Mouse (Mus musculus) stomach, embryonic 16.5 days (tissue): ENCODE results near the gene C1qtnf1. TPM values are rescaled to one million over a fixed set of nuclear protein-coding genes. Genes with fewer than 3 reads are reported as not detected.

Experiments used
- ATAC-seq: fragments of 200-750 bp; cut with Nextera tagmentation; 2 replicates; pipeline ENCODE4 v1.8.0; 2017; ENCODE audit warnings: moderate number of reproducible peaks, moderate TSS enrichment; ENCODE audit not compliant: insufficient read depth, low FRiP score
- H3K27ac ChIP-seq: fragments of 300-500 bp; sonication (generic); 2 replicates; pipeline ENCODE4 v1.5.1; 2014; ENCODE audit warnings: low read length
- H3K27me3 ChIP-seq: fragments of 300-500 bp; sonication (generic); 2 replicates; pipeline ENCODE4 v1.6.1; 2014; ENCODE audit warnings: low read length, control low read depth, mixed read lengths; ENCODE audit not compliant: control insufficient read depth, insufficient read depth
- H3K36me3 ChIP-seq: fragments of 300-500 bp; sonication (generic); 2 replicates; pipeline ENCODE4 v1.6.1; 2014; ENCODE audit warnings: low read length; ENCODE audit not compliant: control insufficient read depth, insufficient read depth
- H3K4me1 ChIP-seq: fragments of 300-500 bp; sonication (generic); 2 replicates; pipeline ENCODE4 v1.6.1; 2014; ENCODE audit warnings: low read length, control low read depth, mixed read lengths; ENCODE audit not compliant: control insufficient read depth, insufficient read depth
- H3K4me2 ChIP-seq: fragments of 300-500 bp; sonication (generic); 2 replicates; pipeline ENCODE4 v1.6.1; 2014; ENCODE audit warnings: low read depth, low read length, mixed read lengths
- H3K4me3 ChIP-seq: fragments of 300-500 bp; sonication (generic); replicated peaks from 2 replicates; pipeline ENCODE4 v1.5.1; 2014; ENCODE audit warnings: mild to moderate bottlenecking, low read length
- H3K9ac ChIP-seq: fragments of 300-500 bp; sonication (generic); 2 replicates; pipeline ENCODE4 v1.6.1; 2014; ENCODE audit warnings: low read length
- H3K9me3 ChIP-seq: fragments of 300-500 bp; sonication (generic); replicated peaks from 2 replicates; pipeline ENCODE4 v1.6.1; 2016; ENCODE audit warnings: low read length, control low read depth; ENCODE audit not compliant: control insufficient read depth
- WGBS: fragments of 180-500 bp; shearing (Covaris S2); extraction: QIAGEN DNeasy Blood & Tissue Kit; methylation state at CpG from one replicate; pipeline ENCODE4 v1.1.7; 2014; 5-methylcytosine and 5-hydroxymethylcytosine counted together
- polyA plus RNA-seq: library from polyadenylated mRNA; unstranded; fragments of >200 nt; fragmentation: Nextera tagmentation; extraction: Ambion mirVana; gene quantifications from 2 replicates; pipeline ENCODE4 v1.2.1, GENCODE M21; 2015

Gene C1qtnf1
- polyA plus RNA-seq, 1 experiment from 2014 or later, result 9.5 TPM

GRCm38 (mm10) chr11:118456937-118457336 lies 28.9 kb downstream of the C1qtnf1 start:
- 74% methylated on average over 11 of the region's 11 CpGs for WGBS
- H3K4me1 ChIP-seq, result peaks cover 5% of the 10 kb centered on the region; the same call in 1 of the 2 replicates
- no peak overlapping the region for H3K4me3 ChIP-seq
- H3K27ac ChIP-seq, result no peak overlapping the region
- no peak overlapping the region for H3K4me2 ChIP-seq
- no peaks in the 10 kb centered on the region for H3K27me3 ChIP-seq
- no peak for ATAC-seq
- no peaks in the 10 kb centered on the region for H3K36me3 ChIP-seq
- peaks cover 6% of the 10 kb centered on the region; the same call in 1 of the 2 replicates for H3K9me3 ChIP-seq
- H3K9ac ChIP-seq, result no peak overlapping the region

GRCm38 (mm10) chr11:118459051-118459450 lies 31.0 kb downstream of the C1qtnf1 start:
- H3K4me2 ChIP-seq, result no peak overlapping the region
- no peak overlapping the region for H3K4me3 ChIP-seq
- H3K36me3 ChIP-seq, result no peaks in the 10 kb centered on the region
- ATAC-seq, result peak; percentile 38; the same call in 1 of the 2 replicates
- WGBS, result 47% methylated on average over 8 of the region's 8 CpGs
- H3K9ac ChIP-seq, result no peak overlapping the region
- H3K4me1 ChIP-seq, result peaks cover 5% of the 10 kb centered on the region; the same call in 1 of the 2 replicates
- no peaks in the 10 kb centered on the region for H3K27me3 ChIP-seq
- peaks cover 6% of the 10 kb centered on the region; the same call in 1 of the 2 replicates for H3K9me3 ChIP-seq
- H3K27ac ChIP-seq, result peak overlapping the region; percentile 46; the same call in 1 of the 2 replicates

- Histone ChIP-seq H3K9ac (no peak overlapping the region), H3K4me1 (peaks cover 5% of the 10 kb centered on the region; the same call in 1 of the 2 replicates), H3K4me3 (no peak overlapping the region), H3K4me2 (no peak overlapping the region), H3K9me3 (peaks cover 6% of the 10 kb centered on the region; the same call in 1 of the 2 replicates), H3K27me3 (no peaks in the 10 kb centered on the region), H3K27ac (0 out of 2 replicates have a peak overlapping the region, but pooled peaks have one; percentile 46), H3K36me3 (no peaks in the 10 kb centered on the region)
- ATAC-seq, result no peak
- WGBS, result 64% methylated on average over 4 of the region's 4 CpGs
These were observed 31.5 kb downstream of the C1qtnf1 start for GRCm38 (mm10) chr11:118459536-118459935.

GRCm38 (mm10) chr11:118460280-118460679 lies 32.3 kb downstream of the C1qtnf1 start:
- H3K27ac ChIP-seq, result no peak overlapping the region
- WGBS, result 66% methylated on average over 6 of the region's 6 CpGs
- ATAC-seq, result no peak
- H3K9me3 ChIP-seq, result peaks cover 6% of the 10 kb centered on the region; the same call in 1 of the 2 replicates
- H3K4me3 ChIP-seq, result no peak overlapping the region
- no peak overlapping the region for H3K4me2 ChIP-seq
- peaks cover 5% of the 10 kb centered on the region; the same call in 1 of the 2 replicates for H3K4me1 ChIP-seq
- no peaks in the 10 kb centered on the region for H3K27me3 ChIP-seq
- no peaks in the 10 kb centered on the region for H3K36me3 ChIP-seq
- H3K9ac ChIP-seq, result no peak overlapping the region

GRCm38 (mm10) chr11:118467441-118468035 lies 39.5 kb downstream of the C1qtnf1 start:
- ATAC-seq, result peak; percentile 63; the same call in 1 of the 2 replicates
- H3K27ac ChIP-seq, result peak overlapping the region; percentile 50

GRCm38 (mm10) chr11:118469509-118470160 lies 41.6 kb downstream of the C1qtnf1 start:
- ATAC-seq, result peak; percentile 15; the same call in 1 of the 2 replicates
- Histone ChIP-seq H3K4me1 (peaks cover 12% of the 10 kb centered on the region), H3K36me3 (no peaks in the 10 kb centered on the region), H3K4me3 (no peak overlapping the region), H3K27me3 (no peaks in the 10 kb centered on the region), H3K4me2 (peak overlapping the region; percentile 5; the same call in 1 of the 2 replicates), H3K9ac (peak overlapping the region; percentile 36; the same call in 1 of the 2 replicates), H3K9me3 (no peaks in the 10 kb centered on the region), H3K27ac (peak overlapping the region; percentile 90)
- 65% methylated on average over 10 of the region's 10 CpGs for WGBS

More at GRCm38 (mm10) chr11:118467441-118468035, 39.5 kb downstream of the C1qtnf1 start:
- Histone ChIP-seq H3K4me3 (no peak overlapping the region), H3K9ac (no peak overlapping the region), H3K4me2 (no peak overlapping the region), H3K27me3 (no peaks in the 10 kb centered on the region), H3K4me1 (peaks cover 12% of the 10 kb centered on the region), H3K36me3 (no peaks in the 10 kb centered on the region), H3K9me3 (no peaks in the 10 kb centered on the region)
- 54% methylated on average over 11 of the region's 11 CpGs for WGBS

- peak overlapping the region; percentile 5; the same call in 1 of the 2 replicates for H3K4me2 ChIP-seq
- H3K9ac ChIP-seq, result 0 out of 2 replicates have a peak overlapping the region, but pooled peaks have one; percentile 36
- peaks cover 12% of the 10 kb centered on the region for H3K4me1 ChIP-seq
- peak overlapping the region; percentile 90 for H3K27ac ChIP-seq
- no peak overlapping the region for H3K4me3 ChIP-seq
- no peaks in the 10 kb centered on the region for H3K9me3 ChIP-seq
- H3K27me3 ChIP-seq, result no peaks in the 10 kb centered on the region
- WGBS, result 10% methylated on average over 12 of the region's 12 CpGs
- no peaks in the 10 kb centered on the region for H3K36me3 ChIP-seq
- peak; percentile 90 for ATAC-seq
These were observed 42.4 kb downstream of the C1qtnf1 start for GRCm38 (mm10) chr11:118470234-118470966.

GRCm38 (mm10) chr11:118471676-118472075 lies 43.7 kb downstream of the C1qtnf1 start:
- no peaks in the 10 kb centered on the region for H3K27me3 ChIP-seq
- no peak for ATAC-seq
- H3K4me2 ChIP-seq, result no peak overlapping the region
- no peak overlapping the region for H3K9ac ChIP-seq
- H3K4me3 ChIP-seq, result no peak overlapping the region
- H3K9me3 ChIP-seq, result no peaks in the 10 kb centered on the region
- H3K4me1 ChIP-seq, result peaks cover 12% of the 10 kb centered on the region
- H3K27ac ChIP-seq, result peak overlapping the region; percentile 31; the same call in 1 of the 2 replicates
- no peaks in the 10 kb centered on the region for H3K36me3 ChIP-seq
- 76% methylated on average over 13 of the region's 13 CpGs for WGBS
